Mouse (Mus musculus) monocyte, adult 2 months (primary cell): Measurements from ENCODE around the gene Sipa1l3.
A peak's percentile ranks its signal among the peaks of the same experiment; 100 is the strongest.

Source experiments
- DNase-seq, 2 experiments: peaks; one replicate each; pipeline ENCODE4 v3.0.0; 2022; ENCODE audit warnings: low spot score in 2 of 2, low read depth in 1 of 2

Sipa1l3 gene

GRCm38 (mm10) chr7:29518421-29519210 lies at the start of gene Sipa1l3:
Gene Sipa1l3, minus strand, starts transcription at chr7:29518641.
- peak; percentile 89 to 92 for DNase-seq

GRCm38 (mm10) chr7:29563006-29563405 lies 44.6 kb upstream of the Sipa1l3 start:
- DNase-seq = no peak

GRCm38 (mm10) chr7:29561046-29561445 lies 42.6 kb upstream of the Sipa1l3 start:
- no peak for DNase-seq

- DNase-seq = no peak
These were observed 40.8 kb upstream of the Sipa1l3 start for GRCm38 (mm10) chr7:29559290-29559689.

GRCm38 (mm10) chr7:29558744-29559143 lies 40.3 kb upstream of the Sipa1l3 start:
- DNase-seq = no peak

DNA sequence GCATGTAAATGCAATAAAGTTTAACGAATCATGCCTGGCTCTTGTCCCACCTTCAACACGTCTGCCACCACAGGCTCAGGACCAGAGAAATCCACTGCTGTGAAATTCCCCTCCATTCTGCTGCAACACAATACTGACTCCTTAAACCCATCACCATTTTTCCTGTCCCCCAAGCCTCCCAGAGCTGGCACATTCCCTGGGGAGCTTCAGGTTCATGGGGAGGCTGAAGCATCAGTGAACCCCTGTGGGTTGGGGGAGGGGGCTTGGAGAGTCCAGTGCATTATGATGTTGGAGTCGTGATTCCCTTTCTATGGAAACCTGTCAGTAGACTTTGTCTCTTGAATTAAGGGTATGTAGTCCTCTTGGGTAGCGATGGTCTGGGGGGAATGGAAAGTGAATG lies 37.8 kb upstream of the Sipa1l3 start:
- no peak for DNase-seq

GRCm38 (mm10) chr7:29555521-29555920 lies 37.1 kb upstream of the Sipa1l3 start:
- no peak for DNase-seq

- DNase-seq = no peak
These were observed 36.6 kb upstream of the Sipa1l3 start for GRCm38 (mm10) chr7:29555051-29555450.

DNA sequence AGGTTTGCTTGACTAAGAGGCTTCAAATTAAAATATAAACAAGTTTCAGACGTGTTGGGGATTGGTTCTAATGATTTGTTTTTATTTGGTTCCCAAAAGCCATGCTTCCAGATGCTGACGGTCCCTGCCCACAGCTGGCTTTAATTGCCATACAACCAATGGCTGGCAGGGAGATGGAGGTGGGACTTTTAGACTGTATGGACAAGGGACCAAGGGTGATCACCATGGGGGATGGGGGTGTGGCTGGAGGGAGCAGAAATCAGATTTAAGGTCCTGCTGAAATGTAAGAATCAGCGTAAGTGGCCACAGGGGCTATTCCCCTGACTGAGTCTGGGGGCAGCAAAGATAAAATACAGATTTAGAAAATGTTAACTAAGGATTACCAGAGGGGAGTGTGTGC lies 32.2 kb upstream of the Sipa1l3 start:
- no peak for DNase-seq

DNA sequence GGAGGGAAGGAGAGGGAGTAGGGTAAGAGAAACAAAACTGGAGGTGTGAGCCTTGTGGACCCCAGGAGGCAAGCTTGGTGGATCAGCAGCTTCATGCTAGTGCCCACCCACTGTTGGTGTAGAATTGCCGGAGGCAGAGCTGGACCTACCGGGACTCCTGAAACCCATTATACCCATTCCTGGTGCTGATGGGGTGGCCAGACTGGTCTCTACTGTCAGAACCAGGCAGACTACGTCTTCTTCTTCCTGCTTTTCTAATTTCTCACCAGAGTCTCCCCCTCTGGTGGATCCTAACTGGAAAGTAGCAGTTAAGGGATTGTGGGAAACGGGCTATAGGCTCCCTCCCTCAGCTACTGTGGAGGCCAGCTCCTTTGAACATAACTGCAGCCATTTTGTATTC lies 23.2 kb upstream of the Sipa1l3 start:
- no peak for DNase-seq

DNA sequence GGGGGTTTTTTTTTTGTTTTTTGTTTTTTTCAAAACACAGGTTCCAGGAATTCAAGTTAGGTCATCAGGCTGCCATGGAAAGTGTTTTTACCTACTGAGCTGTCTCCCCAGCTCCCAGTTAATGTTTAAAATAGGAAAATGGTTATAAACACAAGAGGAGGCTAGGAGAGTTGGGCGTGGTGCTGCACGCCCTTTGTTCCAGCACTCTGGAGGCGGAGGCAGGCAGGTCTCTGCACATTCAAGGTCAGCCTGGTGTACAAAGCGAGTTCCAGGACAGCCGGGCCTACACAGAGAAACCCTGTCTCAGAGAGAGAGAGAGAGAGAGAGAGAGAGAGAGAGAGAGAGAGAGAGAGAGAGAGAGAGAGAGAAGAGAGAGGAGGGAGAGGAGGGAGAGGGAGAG lies 22.7 kb upstream of the Sipa1l3 start:
- DNase-seq = no peak

DNA sequence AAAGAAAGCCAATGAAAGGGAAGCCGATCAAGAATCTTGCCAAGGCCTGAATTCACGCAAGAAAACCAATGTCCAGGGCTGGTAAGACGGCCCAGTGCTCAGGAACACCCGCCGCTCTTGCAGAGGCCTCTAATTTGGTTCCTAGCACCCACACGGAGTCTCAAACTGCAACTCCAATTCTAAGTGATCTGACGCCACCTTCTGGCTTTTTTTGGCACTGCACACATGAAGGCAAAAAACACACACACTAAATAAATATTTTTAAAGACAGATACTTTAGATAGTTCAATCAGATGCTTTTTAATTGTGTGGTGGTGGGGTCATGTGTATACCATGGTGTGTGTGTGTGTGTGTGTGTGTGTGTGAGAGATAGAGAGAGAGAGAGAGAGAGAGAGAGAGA lies 22.2 kb upstream of the Sipa1l3 start:
- no peak for DNase-seq

GRCm38 (mm10) chr7:29523700-29524099 lies 5.3 kb upstream of the Sipa1l3 start:
- DNase-seq = peak; percentile 19 to 36

GRCm38 (mm10) chr7:29521841-29522575 lies 3.6 kb upstream of the Sipa1l3 start:
- DNase-seq = peak; percentile 31 to 59

- no peak for DNase-seq
These were observed 2.9 kb upstream of the Sipa1l3 start for GRCm38 (mm10) chr7:29521365-29521764.

DNA sequence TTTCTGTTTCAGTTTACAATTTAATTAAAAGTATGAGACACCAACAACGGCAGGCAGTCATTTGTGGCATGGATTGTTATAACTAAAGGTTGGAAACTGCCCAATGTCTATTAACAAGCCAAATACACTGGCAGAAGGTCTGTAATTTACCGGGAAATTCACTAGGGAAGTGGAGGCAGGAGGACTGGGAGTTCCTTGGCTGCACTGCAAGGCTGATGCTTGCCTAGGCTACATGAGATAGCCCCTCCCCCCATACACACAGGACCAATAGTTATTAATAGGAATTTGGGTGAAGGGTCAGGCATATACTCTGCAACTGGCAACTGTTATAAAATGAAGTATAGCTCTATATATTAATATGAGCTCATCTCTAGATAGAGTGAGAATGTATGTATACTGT lies 2.4 kb upstream of the Sipa1l3 start:
- DNase-seq = no peak

DNA sequence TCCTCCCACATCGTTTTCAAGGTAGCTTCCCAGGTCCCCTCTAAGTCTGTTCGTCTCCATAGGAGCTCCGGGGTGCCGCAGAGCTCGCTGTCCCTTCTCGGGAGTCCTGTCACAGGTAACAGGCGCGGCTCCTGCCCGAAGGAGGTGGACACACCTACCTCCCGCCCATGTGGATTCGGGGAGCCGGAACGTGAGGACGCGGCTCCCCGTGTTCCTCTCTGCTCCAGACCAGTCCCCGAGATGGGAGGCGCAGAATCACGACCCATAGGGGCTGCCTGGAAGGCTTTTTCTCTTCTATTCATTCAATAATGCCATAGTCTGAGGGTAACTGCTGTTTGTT lies 740 bp upstream of the Sipa1l3 start:
- no peak for DNase-seq

DNA sequence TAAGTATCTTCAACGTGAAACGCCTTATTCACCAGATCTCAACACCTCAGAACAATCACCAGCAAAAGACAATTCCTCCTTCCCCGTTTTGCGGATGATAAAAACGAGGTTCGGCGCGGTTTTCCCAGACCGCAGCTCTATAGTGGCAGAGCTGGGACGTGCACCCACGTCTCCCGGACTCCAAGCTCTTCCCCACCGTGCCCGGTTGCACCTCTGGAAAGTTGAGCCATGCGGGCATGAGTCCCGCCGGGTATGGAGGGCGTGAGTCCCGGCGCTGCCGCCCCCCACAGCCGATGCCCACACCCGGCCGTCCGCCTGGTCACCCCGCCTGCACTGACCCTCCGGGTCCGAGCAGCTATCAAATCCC lies 404 bp downstream of the Sipa1l3 start:
- DNase-seq = no peak

DNA sequence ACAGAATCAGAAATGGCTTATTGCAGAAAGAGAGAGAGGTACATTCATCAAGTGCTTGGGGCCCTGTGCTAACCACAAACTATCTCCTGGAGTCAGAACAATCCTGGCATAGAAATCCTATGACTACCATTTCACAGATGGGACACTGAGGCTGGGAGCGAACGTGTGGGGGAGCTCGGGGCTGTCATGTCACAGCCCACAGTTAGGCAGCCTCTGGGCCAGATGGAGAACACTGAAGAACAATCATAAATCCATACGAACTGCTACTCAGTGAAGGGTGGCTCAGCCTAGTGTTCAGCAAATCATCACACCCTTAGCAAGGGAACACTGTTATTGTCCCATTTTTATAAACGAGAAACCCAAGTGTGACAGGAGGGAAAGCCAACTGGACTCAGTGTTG lies 1.3 kb downstream of the Sipa1l3 start:
- no peak for DNase-seq

DNA sequence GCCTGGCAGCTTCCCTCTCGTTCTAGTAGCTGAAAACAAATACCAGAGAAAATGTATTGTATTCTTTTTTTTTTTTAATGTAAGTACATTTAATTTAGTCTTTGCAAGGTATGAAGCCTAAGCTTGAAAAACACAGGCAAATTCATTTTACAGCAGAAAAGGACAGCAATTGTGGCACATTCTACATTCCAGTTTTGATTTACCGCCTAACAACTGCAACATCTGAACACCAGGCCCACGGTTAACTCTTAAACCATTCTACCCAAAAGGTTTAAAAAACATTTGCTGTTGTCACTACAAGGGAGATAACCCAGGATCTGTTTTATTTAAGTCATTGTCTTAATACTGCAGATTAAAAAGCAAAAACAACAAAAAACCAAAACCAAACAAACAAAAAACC lies 2.8 kb downstream of the Sipa1l3 start:
- no peak for DNase-seq

DNA sequence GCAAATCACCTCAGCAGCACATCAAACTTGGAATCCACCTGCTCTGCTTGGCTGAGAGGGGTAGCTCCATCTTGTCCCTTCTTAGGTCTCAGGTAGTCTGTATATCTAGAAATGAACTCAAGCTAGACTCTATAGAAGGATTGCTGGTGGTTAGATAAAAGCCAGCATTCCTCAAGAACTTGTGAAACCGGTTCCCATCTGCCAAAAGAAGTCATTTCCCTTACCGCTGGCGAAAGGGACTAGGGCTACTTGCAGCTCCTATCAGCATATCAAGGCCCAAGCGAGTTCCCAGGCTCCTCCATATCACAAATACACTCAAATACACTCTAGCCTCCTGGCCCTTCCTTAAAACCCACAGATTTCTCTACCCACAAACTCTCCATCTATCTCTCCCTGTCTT lies 5.7 kb downstream of the Sipa1l3 start:
- DNase-seq = no peak

DNA sequence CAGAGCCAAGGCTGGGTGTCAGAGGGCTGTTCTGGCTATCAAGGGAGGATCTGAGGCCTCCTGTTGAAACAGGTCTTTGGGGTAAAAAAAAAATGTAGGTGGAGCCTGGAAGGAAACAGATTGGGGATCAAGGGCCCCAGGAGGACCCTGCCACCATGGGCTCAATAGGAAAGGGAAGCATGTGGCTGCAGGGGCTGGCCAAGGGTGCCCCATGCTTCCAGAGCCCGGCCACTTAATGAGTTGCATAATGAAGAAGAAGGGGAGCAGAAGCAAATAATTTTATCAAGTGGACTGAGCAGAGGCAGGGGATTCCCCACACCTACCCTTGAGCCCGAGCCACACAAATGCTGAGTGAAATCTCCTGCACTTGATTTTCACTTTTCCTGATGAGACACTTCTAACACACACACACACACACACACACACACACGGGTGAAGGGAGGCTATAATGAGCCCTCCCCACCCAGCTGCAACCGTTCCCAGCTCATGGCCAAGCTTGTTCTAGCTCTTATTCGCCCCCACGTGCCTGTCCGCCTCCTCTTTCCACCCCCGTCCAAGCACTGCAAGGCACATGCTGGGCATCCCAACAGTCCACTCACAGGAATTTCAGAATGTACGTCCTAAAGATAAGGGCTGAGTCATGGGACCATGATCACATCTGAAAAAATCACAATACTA lies 6.7 kb downstream of the Sipa1l3 start:
- no peak for DNase-seq
